Mouse (Mus musculus): ENCODE results near the gene Selenok. TPM values are rescaled to one million over a fixed set of nuclear protein-coding genes. Genes with fewer than 3 reads are reported as not detected.

The Selenok gene
- total and polyA plus RNA-seq, 3 experiments, result 49.8 to 71.1 TPM; not detected in 1

- peak; percentile 29; the same call in 1 of the 2 replicates for TF ChIP-seq TCF12 (IDR thresholded peaks at IDR 0.05; ENCODE audit: low read depth, low read length)
- TF ChIP-seq BHLHE40 (IDR thresholded peaks at IDR 0.05; ENCODE audit: borderline replicate concordance, low read depth, low read length), result no peak
- TF ChIP-seq ZKSCAN1 (IDR thresholded peaks at IDR 0.05; ENCODE audit: low read depth, low read length), result no peak
These were observed 17.3 kb upstream of the Selenok start (continued) for GRCm38 (mm10) chr14:29950805-29951204.

- H3K9me3 ChIP-seq (replicated peaks; ENCODE audit: insufficient read depth, low read length), result no peaks in the 10 kb centered on the region
- no peaks in the 10 kb centered on the region for H3K79me2 ChIP-seq (ENCODE audit: control insufficient read depth, insufficient read depth, low read length, poor library complexity)
- H3K27ac ChIP-seq (ENCODE audit: control insufficient read depth, low read depth, low read length), result no peak overlapping the region
- H3K4me1 ChIP-seq (ENCODE audit: control insufficient read depth in 1 of 2, insufficient read depth in 2 of 2, low read length in 2 of 2), result no peaks in the 10 kb centered on the region
- H3K36me3 ChIP-seq (ENCODE audit: control insufficient read depth in 1 of 2, insufficient read depth in 2 of 2, low read length in 2 of 2), result no peaks in the 10 kb centered on the region
- H3K9ac ChIP-seq (ENCODE audit: control insufficient read depth, low read depth, low read length, poor library complexity, severe bottlenecking), result no peak overlapping the region
- H3K27me3 ChIP-seq (ENCODE audit: control insufficient read depth in 1 of 2, insufficient read depth in 2 of 2, low read length in 2 of 2), result no peaks in the 10 kb centered on the region
- no peak for TF ChIP-seq ETS1 (IDR thresholded peaks at IDR 0.05; ENCODE audit: low read depth, low read length)
- no peak for TF ChIP-seq CHD1 (IDR thresholded peaks at IDR 0.05; ENCODE audit: low read depth, low read length)
- no peak for TF ChIP-seq ZKSCAN1 (IDR thresholded peaks at IDR 0.05; ENCODE audit: low read depth, low read length)
- no peak for TF ChIP-seq ZC3H11A (IDR thresholded peaks at IDR 0.05; ENCODE audit: low read depth, low read length)
- TF ChIP-seq GATA1 (IDR thresholded peaks at IDR 0.05; ENCODE audit: low read depth, low read length), result no peak
- no peak for TF ChIP-seq MEF2A (IDR thresholded peaks at IDR 0.05; ENCODE audit: extremely low read depth, insufficient replicate concordance, low read depth, low read length, poor library complexity, severe bottlenecking)
- no peak for TF ChIP-seq JUND (IDR thresholded peaks at IDR 0.05; ENCODE audit: low read depth, low read length)
- TF ChIP-seq RCOR1 (IDR thresholded peaks at IDR 0.05; ENCODE audit: low read depth, low read length), result no peak
- no peak for TF ChIP-seq POLR2AphosphoS2 (IDR thresholded peaks at IDR 0.05; ENCODE audit: low read length)
- no peak for TF ChIP-seq RAD21 (IDR thresholded peaks at IDR 0.05; ENCODE audit: low read depth, low read length)
- no peak for TF ChIP-seq USF2 (IDR thresholded peaks at IDR 0.05; ENCODE audit: borderline replicate concordance in 1 of 2, insufficient read depth in 1 of 2, low read depth in 1 of 2, low read length in 2 of 2)
- TF ChIP-seq NRF1 (IDR thresholded peaks at IDR 0.05; ENCODE audit: insufficient read depth, low read depth, low read length, poor library complexity, severe bottlenecking), result no peak
- TF ChIP-seq MAX (IDR thresholded peaks at IDR 0.05; ENCODE audit: low read length), result no peak
- TF ChIP-seq SMC3 (IDR thresholded peaks at IDR 0.05; ENCODE audit: low read depth, low read length), result no peak
- no peak for TF ChIP-seq ZNF384 (IDR thresholded peaks at IDR 0.05; ENCODE audit: low read depth, low read length)
- no peak for TF ChIP-seq UBTF (IDR thresholded peaks at IDR 0.05; ENCODE audit: borderline replicate concordance, insufficient read depth, low read depth, low read length)
- H3K4me3 ChIP-seq (ENCODE audit: control insufficient read depth in 1 of 2, insufficient read depth in 1 of 2, low read depth in 2 of 2, low read length in 2 of 2), result no peak overlapping the region
- DNase-seq (ENCODE audit: low read depth, low spot score), result no peak
These were observed 10.7 kb upstream of the Selenok start for GRCm38 (mm10) chr14:29957393-29957792.

Data from MEL (cell line).